Mouse (Mus musculus) brain, embryonic 18.5 days (tissue): ENCODE measurements around the gene H2-Eb2.

Experiments
- DNase-seq: peaks from one replicate; pipeline ENCODE4 v3.0.0-alpha.2; 2012; ENCODE audit warnings: low read depth, low spot score

H2-Eb2 gene

GRCm38 (mm10) chr17:34354539-34354938 is 29.1 kb downstream of the H2-Eb2 start, which contains the start of gene Btnl2:
Btnl2 (plus strand) TSS chr17:34354822.
- no peak for DNase-seq

- no peak for DNase-seq
Observed at GRCm38 (mm10) chr17:34354940-34355339, 29.5 kb downstream of the H2-Eb2 start.

- no peak for DNase-seq
Observed at GRCm38 (mm10) chr17:34362954-34363546, 37.6 kb downstream of the H2-Eb2 start.

GRCm38 (mm10) chr17:34363676-34364310 is 38.3 kb downstream of the H2-Eb2 start:
- DNase-seq, result no peak

GRCm38 (mm10) chr17:34365031-34365430 is 39.6 kb downstream of the H2-Eb2 start:
- DNase-seq, result no peak

- no peak for DNase-seq
Observed at GRCm38 (mm10) chr17:34370563-34370962, 45.1 kb downstream of the H2-Eb2 start.

GRCm38 (mm10) chr17:34373055-34373709 is 47.7 kb downstream of the H2-Eb2 start:
- no peak for DNase-seq

GRCm38 (mm10) chr17:34376847-34377246 is 51.4 kb downstream of the H2-Eb2 start, which contains the start of gene Btnl1:
Btnl1 (plus strand) TSS chr17:34377132.
- no peak for DNase-seq

- no peak for DNase-seq
Observed at GRCm38 (mm10) chr17:34377450-34378209, 52.2 kb downstream of the H2-Eb2 start.

GRCm38 (mm10) chr17:34378716-34379115 is 53.3 kb downstream of the H2-Eb2 start:
- DNase-seq, result no peak

GRCm38 (mm10) chr17:34379451-34379850 is 54.0 kb downstream of the H2-Eb2 start:
- DNase-seq, result no peak

- DNase-seq, result no peak
Observed at GRCm38 (mm10) chr17:34381876-34382275, 56.4 kb downstream of the H2-Eb2 start.

- DNase-seq, result no peak
Observed at GRCm38 (mm10) chr17:34383212-34383611, 57.7 kb downstream of the H2-Eb2 start.

- no peak for DNase-seq
Observed at GRCm38 (mm10) chr17:34384699-34385098, 59.2 kb downstream of the H2-Eb2 start.

GRCm38 (mm10) chr17:34386656-34387055 is 61.2 kb downstream of the H2-Eb2 start:
- DNase-seq, result no peak

GRCm38 (mm10) chr17:34388513-34388912 is 63.0 kb downstream of the H2-Eb2 start:
- DNase-seq, result no peak
